Mouse (Mus musculus) gastrocnemius, postnatal 14 days (tissue): ENCODE results near the gene Ccr1l1. TPM values are rescaled to one million over a fixed set of nuclear protein-coding genes. Genes with fewer than 3 reads are reported as not detected.
"Not testable (repeated sequence)": the region's sequence is repeated elsewhere in the genome, so short reads cannot be mapped to it uniquely, and the experiment has no call there.

Source experiments
- DNase-seq: peaks from one replicate; pipeline ENCODE4 v3.0.0; 2021; ENCODE audit warnings: mixed read lengths
- intact Hi-C: fragments of 180-260 bp; cut with DNase I; formaldehyde crosslinking; loops from one replicate; pipeline ENCODE4 v1.15.1; 2025; ENCODE audit warnings: low total_unique reads
- long read RNA-seq, 2 experiments: library from polyadenylated mRNA; stranded (forward); transcript quantifications; one replicate each; pipeline ENCODE4 v2.0.0; 2021
- total RNA-seq, 2 experiments: library from RNA; stranded (reverse); gene quantifications; 2 replicates each; pipeline ENCODE4 v1.2.3; 2021

Gene Ccr1l1
- not detected for total RNA-seq
- long read RNA-seq, experiment 1: 0 reads
- long read RNA-seq, experiment 2: 0 reads

GRCm38 (mm10) chr9:123978308-123978707 lies at the start of gene Ccr1l1:
TSS of gene Ccr1l1 (minus strand) at chr9:123978408.
- intact Hi-C loops: no loop called here
- DNase-seq: no peak

GRCm38 (mm10) chr9:124021672-124022071 lies 43.5 kb upstream of the Ccr1l1 start, which contains the start of gene Ccr3:
TSS of gene Ccr3 (plus strand) at chr9:124021972.
- intact Hi-C loops: no loop called here
- DNase-seq: no peak

- intact Hi-C loops: no loop called here
- no peak for DNase-seq
These were observed 41.7 kb upstream of the Ccr1l1 start for GRCm38 (mm10) chr9:124019887-124020286.

- no peak for DNase-seq
- intact Hi-C loops: no loop called here
These were observed 37.8 kb upstream of the Ccr1l1 start for GRCm38 (mm10) chr9:124016048-124016447.

GRCm38 (mm10) chr9:124014985-124015652 lies 36.9 kb upstream of the Ccr1l1 start:
- DNase-seq: no peak
- intact Hi-C loops: no loop called here

GRCm38 (mm10) chr9:124013270-124013669 lies 35.1 kb upstream of the Ccr1l1 start:
- intact Hi-C loops: no loop called here
- DNase-seq: no peak

GRCm38 (mm10) chr9:124012691-124013090 lies 34.5 kb upstream of the Ccr1l1 start:
- DNase-seq: no peak
- intact Hi-C loops: no loop called here

- intact Hi-C loops: no loop called here
- no peak for DNase-seq
These were observed 21.6 kb upstream of the Ccr1l1 start for GRCm38 (mm10) chr9:123999784-124000183.

GRCm38 (mm10) chr9:123997719-123998118 lies 19.5 kb upstream of the Ccr1l1 start:
- intact Hi-C loops: no loop called here
- no peak for DNase-seq

GRCm38 (mm10) chr9:123991312-123991906 lies 13.2 kb upstream of the Ccr1l1 start:
- intact Hi-C loops: no loop called here
- no peak for DNase-seq

GRCm38 (mm10) chr9:123989671-123990070 lies 11.5 kb upstream of the Ccr1l1 start:
- intact Hi-C loops: no loop called here
- no peak for DNase-seq

- no peak for DNase-seq
- intact Hi-C loops: no loop called here
These were observed 8.0 kb upstream of the Ccr1l1 start for GRCm38 (mm10) chr9:123986217-123986616.

GRCm38 (mm10) chr9:123984943-123985342 lies 6.7 kb upstream of the Ccr1l1 start:
- DNase-seq: no peak
- intact Hi-C loops: no loop called here

GRCm38 (mm10) chr9:123982720-123983119 lies 4.5 kb upstream of the Ccr1l1 start:
- intact Hi-C loops: no loop called here
- DNase-seq: no peak

- no peak for DNase-seq
- intact Hi-C loops: no loop called here
These were observed 3.7 kb upstream of the Ccr1l1 start for GRCm38 (mm10) chr9:123981909-123982308.

GRCm38 (mm10) chr9:123980858-123981475 lies 2.8 kb upstream of the Ccr1l1 start:
- intact Hi-C loops, DNase-seq: not testable (repeated sequence)

- DNase-seq: no peak
- intact Hi-C loops: no loop called here
These were observed 1.1 kb downstream of the Ccr1l1 start for GRCm38 (mm10) chr9:123976876-123977663.

- no peak for DNase-seq
- intact Hi-C loops: no loop called here
These were observed 2.6 kb downstream of the Ccr1l1 start for GRCm38 (mm10) chr9:123975630-123976029.

- intact Hi-C loops: no loop called here
- DNase-seq: no peak
These were observed 9.8 kb downstream of the Ccr1l1 start, which contains the start of gene Ccr1 for GRCm38 (mm10) chr9:123968290-123968912. TSS of gene Ccr1 (minus strand) at chr9:123968692.
